Mouse (Mus musculus) MEL (cell line): ENCODE measurements at regions not wholly inside any gene's neighbourhood (a gene's known extent, or its start where the extent isn't known, plus 50 kb on each side); places are given as distances from the start of the nearest gene placed in this dataset.

Source experiments
- DNase-seq: peaks from one replicate; pipeline ENCODE4 v3.0.0; 2011; ENCODE audit warnings: low read depth, low spot score
- H3K27ac ChIP-seq: 2 replicates; pipeline ENCODE4 v1.5.1; 2012; ENCODE audit warnings: low read depth, mild to moderate bottlenecking, control low read depth, low read length, moderate library complexity; ENCODE audit not compliant: control insufficient read depth
- H3K27me3 ChIP-seq, 2 experiments: fragments of 150-350 bp in 1 of 2; sonication (generic) in 1 of 2; 2 replicates each; pipeline ENCODE4 v1.6.1; 2012; ENCODE audit warnings: low read length in 2 of 2, mild to moderate bottlenecking in 2 of 2, improper control_type of control experiment in 1 of 2, moderate library complexity in 1 of 2; ENCODE audit not compliant: insufficient read depth in 2 of 2, control insufficient read depth in 1 of 2
- H3K36me3 ChIP-seq, 2 experiments: 2 replicates each; pipeline ENCODE4 v1.6.1; 2012 to 2014; ENCODE audit warnings: low read length in 2 of 2, improper control_type of control experiment in 1 of 2, inconsistent platforms in 1 of 2, mild to moderate bottlenecking in 1 of 2; ENCODE audit not compliant: insufficient read depth in 2 of 2, control insufficient read depth in 1 of 2
- H3K4me1 ChIP-seq, 2 experiments: fragments of 150-350 bp in 1 of 2; sonication (generic) in 1 of 2; 2 replicates each; pipeline ENCODE4 v1.6.1; 2012; ENCODE audit warnings: low read length in 2 of 2, improper control_type of control experiment in 1 of 2, mild to moderate bottlenecking in 1 of 2; ENCODE audit not compliant: insufficient read depth in 2 of 2, control insufficient read depth in 1 of 2
- H3K4me3 ChIP-seq, 2 experiments: fragments of 150-350 bp in 1 of 2; sonication (generic) in 1 of 2; 2 replicates each; pipeline ENCODE4 v1.5.1; 2012; ENCODE audit warnings: low read depth in 2 of 2, low read length in 2 of 2, mild to moderate bottlenecking in 2 of 2, moderate library complexity in 2 of 2, control low read depth in 1 of 2, improper control_type of control experiment in 1 of 2; ENCODE audit not compliant: control insufficient read depth in 1 of 2, insufficient read depth in 1 of 2
- H3K79me2 ChIP-seq: 2 replicates; pipeline ENCODE4 v1.6.1; 2012; ENCODE audit warnings: mild to moderate bottlenecking, low read length, moderate library complexity; ENCODE audit not compliant: control insufficient read depth, poor library complexity, insufficient read depth
- H3K9ac ChIP-seq: 2 replicates; pipeline ENCODE4 v1.6.1; 2012; ENCODE audit warnings: low read depth, mild to moderate bottlenecking, control low read depth, low read length, moderate library complexity; ENCODE audit not compliant: control insufficient read depth, poor library complexity, severe bottlenecking
- H3K9me3 ChIP-seq: fragments of 150-350 bp; sonication (generic); replicated peaks from 2 replicates; pipeline ENCODE4 v1.6.1; 2012; ENCODE audit warnings: mild to moderate bottlenecking, low read length, improper control_type of control experiment, moderate library complexity; ENCODE audit not compliant: insufficient read depth
- BHLHE40 ChIP-seq: IDR thresholded peaks from 2 replicates; pipeline ENCODE4 v1.6.1; 2012; ENCODE audit warnings: low read depth, mild to moderate bottlenecking, inconsistent platforms, low read length, improper control_type of control experiment, borderline replicate concordance
- CHD2 ChIP-seq: IDR thresholded peaks from 2 replicates; pipeline ENCODE4 v1.6.1; 2011; ENCODE audit warnings: low read length, improper control_type of control experiment
- CTCF ChIP-seq, 3 experiments: IDR thresholded peaks in 2 of 3; conservative IDR thresholded peaks in 1 of 3; 2 replicates each; pipeline ENCODE4 v1.5.1; 2011 to 2012; ENCODE audit warnings: low read length in 3 of 3, low read depth in 2 of 3, mild to moderate bottlenecking in 2 of 3, improper control_type of control experiment in 1 of 3, inconsistent platforms in 1 of 3, mixed read lengths in 1 of 3, moderate library complexity in 1 of 3; ENCODE audit not compliant: control insufficient read depth in 1 of 3, insufficient read depth in 1 of 3, poor library complexity in 1 of 3, severe bottlenecking in 1 of 3
- ETS1 ChIP-seq: IDR thresholded peaks from 2 replicates; pipeline ENCODE4 v1.6.1; 2012; ENCODE audit warnings: low read depth, mild to moderate bottlenecking, inconsistent platforms, low read length, improper control_type of control experiment, moderate library complexity
- GATA1 ChIP-seq: IDR thresholded peaks from 2 replicates; pipeline ENCODE4 v1.6.1; 2011; ENCODE audit warnings: low read depth, low read length, improper control_type of control experiment
- HCFC1 ChIP-seq: IDR thresholded peaks from 2 replicates; pipeline ENCODE4 v1.6.1; 2012; ENCODE audit warnings: low read depth, mild to moderate bottlenecking, inconsistent platforms, low read length, improper control_type of control experiment, moderate library complexity
- MAFK ChIP-seq: IDR thresholded peaks from 2 replicates; pipeline ENCODE4 v1.6.1; 2011; ENCODE audit warnings: low read depth, mild to moderate bottlenecking, low read length, improper control_type of control experiment, borderline replicate concordance
- MAX ChIP-seq: IDR thresholded peaks from 2 replicates; pipeline ENCODE4 v1.6.1; 2011; ENCODE audit warnings: low read length, improper control_type of control experiment
- MAZ ChIP-seq: IDR thresholded peaks from 2 replicates; pipeline ENCODE4 v1.6.1; 2012; ENCODE audit warnings: low read depth, mild to moderate bottlenecking, inconsistent platforms, low read length, improper control_type of control experiment
- MXI1 ChIP-seq: IDR thresholded peaks from 2 replicates; pipeline ENCODE4 v1.6.1; 2011; ENCODE audit warnings: mild to moderate bottlenecking, low read depth, low read length, improper control_type of control experiment
- MYB ChIP-seq: IDR thresholded peaks from 2 replicates; pipeline ENCODE4 v1.6.1; 2011; ENCODE audit warnings: mild to moderate bottlenecking, low read depth, low read length, improper control_type of control experiment
- MYC ChIP-seq: IDR thresholded peaks from 2 replicates; pipeline ENCODE4 v1.6.1; 2011; ENCODE audit warnings: low read depth, mild to moderate bottlenecking, low read length, improper control_type of control experiment, moderate library complexity
- NRF1 ChIP-seq: IDR thresholded peaks from 2 replicates; pipeline ENCODE4 v1.6.1; 2014; ENCODE audit warnings: low read depth, mild to moderate bottlenecking, inconsistent platforms, low read length, improper control_type of control experiment, moderate library complexity; ENCODE audit not compliant: poor library complexity, insufficient read depth, severe bottlenecking
- RAD21 ChIP-seq: IDR thresholded peaks from 2 replicates; pipeline ENCODE4 v1.6.1; 2011; ENCODE audit warnings: mild to moderate bottlenecking, low read depth, low read length, improper control_type of control experiment
- SMC3 ChIP-seq: IDR thresholded peaks from 2 replicates; pipeline ENCODE4 v1.6.1; 2011; ENCODE audit warnings: low read depth, low read length, improper control_type of control experiment
- TBP ChIP-seq: IDR thresholded peaks from 2 replicates; pipeline ENCODE4 v1.8.0; 2011; ENCODE audit warnings: low read depth, low read length, improper control_type of control experiment
- TCF12 ChIP-seq: IDR thresholded peaks from 2 replicates; pipeline ENCODE4 v1.6.1; 2014; ENCODE audit warnings: low read depth, mild to moderate bottlenecking, inconsistent platforms, low read length, improper control_type of control experiment, moderate library complexity
- USF2 ChIP-seq, 2 experiments: IDR thresholded peaks; 2 replicates each; pipeline ENCODE4 v1.6.1; 2011 to 2012; ENCODE audit warnings: improper control_type of control experiment in 2 of 2, low read length in 2 of 2, borderline replicate concordance in 1 of 2, inconsistent platforms in 1 of 2, low read depth in 1 of 2, mild to moderate bottlenecking in 1 of 2; ENCODE audit not compliant: insufficient read depth in 1 of 2
- ZKSCAN1 ChIP-seq: IDR thresholded peaks from 2 replicates; pipeline ENCODE4 v1.6.1; 2012; ENCODE audit warnings: low read depth, mild to moderate bottlenecking, inconsistent platforms, low read length, improper control_type of control experiment, moderate library complexity
- ZNF384 ChIP-seq: IDR thresholded peaks from 2 replicates; pipeline ENCODE4 v1.6.1; 2012; ENCODE audit warnings: low read depth, mild to moderate bottlenecking, inconsistent platforms, low read length, improper control_type of control experiment

DNA sequence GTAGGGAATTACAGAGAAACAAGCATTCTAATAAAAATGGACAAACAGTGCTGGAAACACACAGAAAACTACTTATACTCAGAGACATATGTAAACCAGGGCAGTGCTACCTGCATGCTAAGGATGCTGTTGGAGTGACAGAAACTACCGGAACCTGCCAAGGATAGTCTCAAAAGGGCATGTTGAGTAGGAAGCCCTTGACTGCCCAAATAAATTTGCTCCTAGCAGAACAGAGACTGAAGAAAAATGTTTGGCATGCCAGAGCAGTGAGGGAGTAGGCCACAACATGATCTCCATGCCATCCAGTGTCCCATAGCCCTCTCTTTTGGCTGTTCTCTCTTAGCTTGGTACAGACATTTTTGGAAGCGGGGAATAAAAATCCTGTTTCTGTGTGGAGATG, 532.7 kb downstream of the Olfm4 start:
- Histone ChIP-seq H3K4me3 (no peak overlapping the region), H3K4me1 (no peaks in the 10 kb centered on the region), H3K9me3 (no peaks in the 10 kb centered on the region), H3K36me3 (no peaks in the 10 kb centered on the region), H3K9ac (no peak overlapping the region), H3K27ac (no peak overlapping the region), H3K27me3 (no peaks in the 10 kb centered on the region), H3K79me2 (no peaks in the 10 kb centered on the region)
- TF ChIP-seq CHD2: no peak
- no peak for TF ChIP-seq MAFK
- no peak for TF ChIP-seq USF2 (IDR thresholded peaks at IDR 0.05; ENCODE audit: borderline replicate concordance in 1 of 2, insufficient read depth in 1 of 2, low read depth in 1 of 2, low read length in 2 of 2)
- TF ChIP-seq SMC3: no peak
- TF ChIP-seq CTCF (IDR thresholded peaks at IDR 0.05 in 2 of 3, conservative IDR thresholded peaks at IDR 0.05 in 1 of 3; ENCODE audit: control insufficient read depth in 1 of 3, insufficient read depth in 1 of 3, low read depth in 2 of 3, low read length in 3 of 3, poor library complexity in 1 of 3, severe bottlenecking in 1 of 3): no peak
- no peak for TF ChIP-seq MXI1
- TF ChIP-seq MAZ: no peak
- TF ChIP-seq ZNF384: no peak
- no peak for TF ChIP-seq NRF1
- TF ChIP-seq HCFC1: no peak
- no peak for TF ChIP-seq MAX
- TF ChIP-seq BHLHE40: no peak
- TF ChIP-seq TCF12: no peak
- no peak for TF ChIP-seq ZKSCAN1
- TF ChIP-seq GATA1: no peak
- DNase-seq: no peak

DNA sequence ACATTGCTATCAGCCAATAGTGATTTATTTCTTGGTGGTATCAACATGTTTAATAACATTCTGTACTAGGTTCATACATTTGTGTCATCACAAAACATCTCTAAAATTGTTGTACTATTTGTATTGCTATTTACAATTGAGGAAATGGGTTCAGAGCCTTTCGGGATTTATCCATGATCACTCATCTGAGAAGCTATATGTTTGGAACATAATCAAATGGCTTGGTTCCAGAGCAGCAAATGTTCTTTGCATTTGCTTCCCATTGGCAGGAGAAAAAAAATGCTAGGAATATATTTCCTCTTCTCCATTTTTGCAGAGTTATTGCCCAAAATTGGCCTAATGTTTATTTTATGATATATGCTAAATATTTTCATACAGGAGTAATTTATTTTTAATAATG, 537.3 kb downstream of the Olfm4 start:
- H3K27me3 ChIP-seq: no peaks in the 10 kb centered on the region
- H3K9me3 ChIP-seq: no peaks in the 10 kb centered on the region
- no peaks in the 10 kb centered on the region for H3K79me2 ChIP-seq
- TF ChIP-seq MAZ: no peak
- H3K4me1 ChIP-seq: no peaks in the 10 kb centered on the region
- no peak overlapping the region for H3K9ac ChIP-seq
- no peak for DNase-seq
- H3K36me3 ChIP-seq: no peaks in the 10 kb centered on the region
- H3K4me3 ChIP-seq: no peak overlapping the region
- no peak overlapping the region for H3K27ac ChIP-seq

DNA sequence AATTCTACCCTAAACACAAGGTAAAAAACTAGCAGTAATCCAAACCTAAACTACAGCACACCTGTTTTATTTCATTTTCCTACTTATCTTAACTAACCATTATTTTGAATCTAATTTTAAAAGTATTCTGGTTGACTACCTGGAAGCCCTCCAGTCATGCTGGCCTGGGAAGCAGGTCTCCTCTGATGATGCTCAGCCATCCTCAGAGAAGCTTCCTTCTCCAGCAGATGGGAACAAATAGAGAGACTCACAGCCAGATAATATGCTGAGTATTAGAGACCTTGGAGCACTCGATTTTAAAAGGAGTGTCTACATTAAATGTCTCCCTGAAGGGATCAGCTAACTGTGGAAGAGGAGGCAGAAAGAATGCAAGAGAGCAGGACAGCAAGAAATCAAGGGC, 537.8 kb downstream of the Olfm4 start:
- Histone ChIP-seq H3K27ac (no peak overlapping the region), H3K4me3 (no peak overlapping the region), H3K27me3 (no peaks in the 10 kb centered on the region), H3K79me2 (no peaks in the 10 kb centered on the region), H3K9ac (no peak overlapping the region), H3K36me3 (no peaks in the 10 kb centered on the region), H3K9me3 (no peaks in the 10 kb centered on the region), H3K4me1 (no peaks in the 10 kb centered on the region)
- TF ChIP-seq TBP (no peak), ZNF384 (no peak), RAD21 (no peak), MYB (no peak), MYC (no peak), MAZ (no peak), ETS1 (no peak), MXI1 (no peak), ZKSCAN1 (no peak)
- DNase-seq: no peak
